Mouse (Mus musculus): Measurements from ENCODE around the gene Agap2. TPM values are rescaled to one million over a fixed set of nuclear protein-coding genes. Genes with fewer than 3 reads are reported as not detected.

Gene Agap2
- 12.7 and 45.6 TPM in 2 replicates for polyA plus RNA-seq (2012; rRNA removed; ENCODE audit: low replicate concordance)

DNA sequence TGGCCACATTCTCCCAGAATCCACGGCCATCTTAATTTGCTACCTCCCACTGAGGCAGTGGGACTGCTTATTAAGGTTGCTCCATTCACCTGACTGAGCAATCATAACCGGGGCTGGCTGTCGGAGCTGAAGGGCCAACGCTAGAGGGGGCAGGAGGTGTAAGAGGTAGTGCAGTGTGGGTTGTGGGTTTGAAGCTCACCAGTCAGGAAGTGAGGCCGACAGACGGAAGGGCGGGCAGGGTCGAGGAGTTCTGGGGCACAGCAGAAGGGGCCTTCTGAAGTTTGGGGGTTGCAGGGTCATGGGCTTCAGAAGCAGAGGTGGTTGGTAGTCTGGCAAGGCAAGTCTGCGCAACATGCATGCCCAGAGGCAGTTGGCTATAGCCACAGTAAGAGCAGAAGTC is at the start of gene Agap2:
Agap2 (plus strand) TSS at position 205 of the 400 bp plus-strand sequence.

DNA sequence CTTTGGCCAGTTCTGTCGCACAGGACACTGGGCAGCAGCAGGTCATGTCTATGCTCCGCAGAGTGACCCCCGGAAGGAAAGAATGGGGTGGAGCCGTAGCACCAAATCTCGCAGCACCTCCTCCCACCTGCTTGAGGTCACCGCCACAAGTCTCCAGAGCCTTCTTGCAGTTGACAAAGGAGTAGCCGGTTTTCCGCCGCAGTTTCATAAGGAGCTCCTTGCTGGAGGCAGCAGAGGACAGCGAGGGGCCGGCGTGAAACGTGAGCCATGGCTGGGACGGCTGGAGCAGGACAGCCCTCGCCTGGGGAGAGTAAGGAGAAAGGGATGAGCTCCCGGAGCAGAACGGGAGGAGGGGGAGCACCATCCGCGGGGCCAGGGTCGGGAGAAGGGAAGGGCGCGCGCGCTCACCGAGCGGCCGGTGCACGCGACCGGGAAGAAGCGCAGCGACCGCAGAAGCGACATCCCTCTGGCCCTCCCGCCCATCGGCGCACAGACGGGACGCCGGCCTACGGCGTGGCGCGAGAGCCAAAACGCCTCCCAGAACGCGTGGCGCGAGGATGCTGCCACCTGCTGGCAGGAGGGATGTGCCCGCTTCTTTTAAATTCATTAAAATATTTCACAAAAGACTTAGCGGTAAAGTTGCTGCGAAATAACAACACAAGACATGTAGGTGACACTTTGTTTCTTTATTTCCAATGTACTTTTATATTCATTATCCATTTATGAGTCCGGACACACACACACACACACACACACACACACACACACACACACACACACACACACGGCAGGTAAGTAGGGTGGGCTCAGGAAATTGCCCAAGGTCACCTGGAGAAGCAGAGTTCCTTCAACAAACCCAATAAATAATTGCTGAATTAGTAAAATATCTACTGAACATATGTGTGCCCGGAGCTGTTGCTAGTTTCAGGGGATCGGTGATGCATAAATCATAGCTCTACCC is 44.5 kb upstream of the Agap2 start, which contains the start of gene Tsfm:
Tsfm (minus strand) TSS at position 505 of the 961 bp plus-strand sequence.

DNA sequence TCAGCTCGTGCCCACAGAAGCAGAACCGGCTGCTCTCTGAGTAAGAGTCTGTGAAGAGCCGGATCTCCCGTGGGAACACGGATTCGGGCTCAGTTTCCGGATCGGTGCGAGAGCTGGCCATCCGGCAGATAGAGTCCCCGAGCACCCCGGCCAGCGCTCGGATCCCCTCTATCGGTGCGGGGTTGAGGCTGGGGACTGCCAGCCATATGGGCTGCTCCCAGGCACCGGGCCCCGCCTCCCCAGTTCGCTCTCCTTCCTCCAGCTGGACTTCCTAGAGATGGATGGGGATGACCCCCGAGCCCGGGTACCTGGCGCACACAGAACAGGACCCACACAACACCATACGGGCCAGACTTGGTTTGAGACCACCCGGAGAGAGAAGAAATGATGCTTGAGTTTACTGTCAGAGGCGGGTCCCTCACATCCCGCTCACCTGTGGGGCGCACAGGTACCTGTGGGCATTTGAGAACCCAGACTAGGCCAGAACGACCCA is 33.8 kb upstream of the Agap2 start, which contains the start of the genes Mettl1 and Eef1akmt3:
Mettl1 (plus strand) TSS at position 141 of the 493 bp plus-strand sequence.
Eef1akmt3 (minus strand) TSS at position 240 of the 493 bp plus-strand sequence.

DNA sequence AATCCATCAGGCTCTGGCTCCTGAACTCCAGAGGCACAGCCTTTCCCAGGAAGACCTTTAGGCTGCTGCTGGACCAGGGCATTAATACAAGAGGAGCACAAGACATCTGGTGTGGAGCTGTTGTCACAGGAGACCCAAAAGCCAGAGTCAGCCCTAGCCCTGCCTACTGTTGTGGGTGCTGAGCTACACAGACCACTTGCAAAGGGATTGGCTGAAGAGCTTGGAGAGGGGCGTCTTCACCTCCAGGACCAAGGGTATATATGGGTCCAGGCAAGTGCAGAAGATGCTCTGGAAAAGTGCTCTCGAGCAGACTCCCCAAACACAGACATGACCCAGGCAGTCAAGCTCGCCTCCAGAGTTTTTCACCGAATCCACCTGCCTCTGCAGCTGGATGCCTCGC is 27.1 kb upstream of the Agap2 start, which contains the start of gene Cyp27b1:
Cyp27b1 (plus strand) TSS at position 297 of the 400 bp plus-strand sequence.

DNA sequence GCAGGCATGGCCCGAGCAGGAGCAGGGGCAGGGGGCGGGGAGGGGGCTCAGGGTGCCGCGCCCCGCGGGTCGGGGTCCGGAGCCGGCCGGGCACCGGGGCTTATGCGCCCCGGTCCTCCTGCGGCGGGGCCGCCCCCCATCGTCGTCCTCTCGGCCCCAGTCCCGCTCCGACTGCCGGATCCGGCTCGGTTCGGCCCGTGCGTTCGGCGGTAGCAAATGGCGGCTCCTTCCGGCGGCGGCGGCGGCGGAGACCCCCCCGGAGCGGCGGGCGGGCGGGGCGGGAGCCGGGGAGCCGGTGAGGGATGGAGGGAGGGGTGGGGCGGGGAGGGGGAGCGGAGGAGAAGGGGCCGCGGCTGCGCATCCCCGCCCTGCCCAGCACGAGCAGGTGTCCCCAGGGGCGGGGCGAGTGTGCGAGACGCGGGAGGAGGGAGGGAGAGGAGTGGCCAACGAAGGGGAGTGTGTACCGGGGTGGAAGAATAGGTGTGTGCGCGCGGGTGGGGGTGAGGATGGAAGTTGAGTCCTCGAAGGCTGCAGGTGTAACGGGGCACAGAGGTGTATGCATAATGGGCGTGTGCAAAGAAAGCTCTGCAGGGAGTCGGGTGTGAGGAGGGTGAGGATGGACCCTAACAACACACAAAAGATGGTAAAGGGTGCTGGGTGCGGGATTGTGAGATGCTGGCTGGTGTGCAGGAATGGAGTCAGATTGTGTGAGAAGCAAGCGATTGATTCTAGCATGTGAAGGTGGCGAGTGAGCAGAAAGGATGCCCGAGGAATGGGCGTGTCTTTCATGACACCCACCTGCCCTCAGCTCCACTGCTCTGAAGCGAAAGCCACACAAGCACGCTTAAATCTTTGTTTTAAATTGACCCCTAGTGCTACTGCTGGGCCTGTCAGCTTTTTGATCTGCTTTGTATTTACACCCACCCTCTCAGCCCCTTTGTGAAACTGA is 14.8 kb upstream of the Agap2 start, which contains the start of gene March9:
March9 (minus strand) TSS at position 217 of the 949 bp plus-strand sequence.

DNA sequence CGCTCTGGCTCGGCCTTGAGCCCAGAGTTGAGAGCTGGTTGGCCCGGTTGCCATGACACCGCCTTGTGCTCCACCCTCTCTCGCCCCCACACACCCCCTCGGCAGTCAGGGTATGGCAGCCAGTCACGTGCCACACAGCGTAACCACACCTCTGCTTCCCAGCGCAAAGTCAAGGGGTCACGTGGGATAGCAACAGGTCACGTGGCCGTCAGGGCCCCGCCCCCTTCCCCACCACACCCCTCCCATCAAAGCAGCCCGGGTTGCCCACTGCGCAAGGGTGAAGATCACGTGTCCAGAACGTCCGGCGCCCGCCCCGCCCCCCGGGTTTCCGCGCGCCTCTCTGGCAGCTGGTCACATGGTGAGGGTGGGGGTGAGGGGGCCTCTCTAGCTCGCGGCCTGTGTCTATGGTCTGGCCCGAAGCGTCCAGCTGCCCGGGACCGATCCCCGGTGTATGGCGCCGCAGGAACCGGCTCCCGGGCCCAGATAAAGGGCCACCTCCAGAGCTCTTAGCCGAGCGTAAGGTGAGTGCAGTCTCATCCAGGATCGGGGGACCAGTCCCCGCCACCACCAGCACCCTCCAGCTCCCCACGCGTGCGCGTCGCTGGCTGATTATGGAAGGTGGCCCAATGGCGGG is 11.7 kb upstream of the Agap2 start, which contains the start of gene Cdk4:
Cdk4 (plus strand) TSS at position 296 of the 634 bp plus-strand sequence.

DNA sequence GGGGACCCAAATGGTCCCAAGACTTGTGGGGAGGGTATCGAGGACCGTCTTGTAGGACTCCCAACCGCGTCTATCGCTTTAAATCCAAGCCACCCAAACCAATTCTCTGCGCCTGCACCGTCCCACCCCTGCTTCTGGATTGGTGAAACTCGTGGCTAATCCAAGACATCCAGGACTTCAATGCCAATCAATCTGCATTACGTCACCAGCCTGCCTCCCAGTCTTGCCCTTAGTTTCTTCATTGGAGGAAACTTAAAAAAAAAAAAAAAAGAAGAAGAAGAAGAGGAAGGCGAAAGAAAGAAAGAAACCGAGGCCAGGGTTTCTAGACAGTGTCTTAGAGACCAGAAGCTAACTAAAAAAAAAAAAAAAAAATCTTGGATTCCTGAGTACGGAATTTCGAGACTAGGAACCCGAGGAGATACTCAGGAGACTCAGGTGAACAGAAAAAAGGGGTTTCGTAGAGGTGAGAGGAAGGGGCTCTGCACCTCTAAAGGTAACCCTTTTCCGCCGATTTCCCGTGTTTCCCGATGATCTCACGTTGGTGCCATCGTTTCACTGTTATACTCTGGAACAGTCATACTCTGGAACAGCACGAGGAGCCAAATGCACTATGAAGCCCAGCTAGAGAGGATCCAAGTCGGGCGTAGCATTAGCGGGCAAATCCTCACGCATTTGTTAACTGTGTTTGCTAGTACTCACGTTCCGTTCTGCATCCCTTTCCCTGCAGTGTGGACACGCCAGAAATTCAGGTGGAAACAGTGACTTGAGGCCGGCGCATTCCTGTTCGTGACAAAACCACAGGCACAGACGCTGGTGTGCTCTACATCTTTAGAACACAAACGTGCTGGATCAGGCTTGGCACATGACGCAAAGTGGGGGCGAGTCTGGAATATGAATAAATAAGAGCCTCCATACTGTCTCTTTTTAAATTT is 4.6 kb upstream of the Agap2 start, which contains the start of gene Tspan31:
Tspan31 (minus strand) TSS at position 75 of the 932 bp plus-strand sequence.

DNA sequence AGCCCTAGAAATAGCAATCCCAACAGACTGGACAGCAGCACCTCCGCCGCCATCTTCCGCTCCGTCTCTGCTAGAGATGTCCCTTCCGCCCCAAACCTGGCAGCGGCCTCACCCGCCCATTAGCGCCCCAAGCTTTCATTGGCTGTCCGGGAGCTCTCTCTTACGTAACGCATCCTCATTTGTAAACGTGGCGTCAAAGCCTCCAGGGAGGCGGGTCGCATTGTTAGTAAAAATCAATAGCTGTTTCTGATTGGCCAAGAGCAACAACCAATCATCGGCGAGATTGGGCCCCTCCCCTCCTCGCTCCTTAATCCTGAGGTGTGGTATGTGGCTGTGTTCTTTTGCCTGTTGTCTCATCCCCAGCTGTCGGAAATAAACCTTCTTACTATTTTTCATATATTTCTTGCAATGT is 46.0 kb downstream of the Agap2 start, which contains the start of gene Os9:
Os9 (minus strand) TSS at position 66 of the 412 bp plus-strand sequence.

Other genes starting within 250 kb of the Agap2 start
- 6.3 and 7.4 TPM in 2 replicates for gene Atp23, start 173.9 kb upstream of the Agap2 start, polyA plus RNA-seq (2012; rRNA removed; ENCODE audit: low replicate concordance)
- 152 and 174 TPM in 2 replicates for gene Ctdsp2, start 96.6 kb upstream of the Agap2 start, polyA plus RNA-seq (2012; rRNA removed; ENCODE audit: low replicate concordance)
- 0.10 and 0.26 TPM in 2 replicates for gene Avil, start 74.6 kb upstream of the Agap2 start, polyA plus RNA-seq (2012; rRNA removed; ENCODE audit: low replicate concordance)
- gene Tsfm, start 44.4 kb upstream of the Agap2 start, polyA plus RNA-seq (2012; rRNA removed; ENCODE audit: low replicate concordance), result 25.4 and 47.4 TPM in 2 replicates
- 18.1 and 27.7 TPM in 2 replicates for gene Mettl1, start 33.9 kb upstream of the Agap2 start, polyA plus RNA-seq (2012; rRNA removed; ENCODE audit: low replicate concordance)
- 0.40 and 0.49 TPM in 2 replicates for gene Eef1akmt3, start 33.8 kb upstream of the Agap2 start, polyA plus RNA-seq (2012; rRNA removed; ENCODE audit: low replicate concordance)
- 0.26 and 0.52 TPM in 2 replicates for gene Cyp27b1, start 27.0 kb upstream of the Agap2 start, polyA plus RNA-seq (2012; rRNA removed; ENCODE audit: low replicate concordance)
- 3.9 and 7.0 TPM in 2 replicates for gene March9, start 15.1 kb upstream of the Agap2 start, polyA plus RNA-seq (2012; rRNA removed; ENCODE audit: low replicate concordance)
- gene Cdk4, start 11.8 kb upstream of the Agap2 start, polyA plus RNA-seq (2012; rRNA removed; ENCODE audit: low replicate concordance), result 136 and 190 TPM in 2 replicates
- 52.9 and 96.6 TPM in 2 replicates for gene Tspan31, start 5.0 kb upstream of the Agap2 start, polyA plus RNA-seq (2012; rRNA removed; ENCODE audit: low replicate concordance)
- gene Os9, start 45.8 kb downstream of the Agap2 start, polyA plus RNA-seq (2012; rRNA removed; ENCODE audit: low replicate concordance), result 69.6 and 79.2 TPM in 2 replicates
- gene B4galnt1, start 89.9 kb downstream of the Agap2 start, polyA plus RNA-seq (2012; rRNA removed; ENCODE audit: low replicate concordance), result 109 and 214 TPM in 2 replicates
- 2.9 and 13.3 TPM in 2 replicates for gene Slc26a10, start 105.4 kb downstream of the Agap2 start, polyA plus RNA-seq (2012; rRNA removed; ENCODE audit: low replicate concordance)
- 32.2 and 35.6 TPM in 2 replicates for gene Arhgef25, start 114.8 kb downstream of the Agap2 start, polyA plus RNA-seq (2012; rRNA removed; ENCODE audit: low replicate concordance)
- 184 and 195 TPM in 2 replicates for gene Dtx3, start 120.4 kb downstream of the Agap2 start, polyA plus RNA-seq (2012; rRNA removed; ENCODE audit: low replicate concordance)
- 29.6 and 40.7 TPM in 2 replicates for gene Pip4k2c, start 136.3 kb downstream of the Agap2 start, polyA plus RNA-seq (2012; rRNA removed; ENCODE audit: low replicate concordance)
- gene Kif5a, start 188.1 kb downstream of the Agap2 start, polyA plus RNA-seq (2012; rRNA removed; ENCODE audit: low replicate concordance), result 5.8 and 6.1 TPM in 2 replicates
- 170 and 215 TPM in 2 replicates for gene Dctn2, start 191.1 kb downstream of the Agap2 start, polyA plus RNA-seq (2012; rRNA removed; ENCODE audit: low replicate concordance)
- 31.3 and 85.1 TPM in 2 replicates for gene Mbd6, start 213.7 kb downstream of the Agap2 start, polyA plus RNA-seq (2012; rRNA removed; ENCODE audit: low replicate concordance)
- gene Mars, start 236.5 kb downstream of the Agap2 start, polyA plus RNA-seq (2012; rRNA removed; ENCODE audit: low replicate concordance), result 59.7 TPM in 2 replicates
- 29.3 and 60.2 TPM in 2 replicates for gene Arhgap9, start 246.7 kb downstream of the Agap2 start, polyA plus RNA-seq (2012; rRNA removed; ENCODE audit: low replicate concordance)

All from mammary gland, adult 2 months (tissue).